Mouse (Mus musculus): ENCODE measurements at regions not wholly inside any gene's neighbourhood (a gene's known extent, or its start where the extent isn't known, plus 50 kb on each side); places are given as distances from the start of the nearest gene placed in this dataset.

GRCm38 (mm10) chr7:82921722-82922121, 54.6 kb downstream of the Mex3b start:
- Histone ChIP-seq H3K4me2 (replicated peaks; ENCODE audit: low read depth, low read length) (no peak overlapping the region), H3K4me1 (ENCODE audit: insufficient read depth, low read depth, low read length) (no peaks in the 10 kb centered on the region), H3K27ac (ENCODE audit: low read length) (no peak overlapping the region), H3K36me3 (ENCODE audit: insufficient read depth, low read length) (no peaks in the 10 kb centered on the region), H3K9me3 (ENCODE audit: low read length) (no peaks in the 10 kb centered on the region), H3K4me3 (ENCODE audit: low read depth, low read length) (no peak overlapping the region), H3K27me3 (replicated peaks; ENCODE audit: insufficient read depth, low read length) (no peaks in the 10 kb centered on the region), H3K9ac (replicated peaks; ENCODE audit: low read depth) (no peak overlapping the region)
- no peak for ATAC-seq
- DNase-seq (ENCODE audit: low spot score) = no peak
- WGBS = 56% methylated on average over 5 of the region's 5 CpGs
- no peak for TF ChIP-seq EP300 (IDR thresholded peaks at IDR 0.05)
- no peak for TF ChIP-seq CTCF (IDR thresholded peaks at IDR 0.05)

GRCm38 (mm10) chr7:82923220-82924071, 56.3 kb downstream of the Mex3b start:
- DNase-seq (ENCODE audit: low spot score) (peak; percentile 15), ATAC-seq (no peak)
- H3K4me1 ChIP-seq (ENCODE audit: insufficient read depth, low read depth, low read length) = no peaks in the 10 kb centered on the region
- no peaks in the 10 kb centered on the region for H3K27me3 ChIP-seq (replicated peaks; ENCODE audit: insufficient read depth, low read length)
- H3K4me2 ChIP-seq (replicated peaks; ENCODE audit: low read depth, low read length) = no peak overlapping the region
- H3K36me3 ChIP-seq (ENCODE audit: insufficient read depth, low read length) = no peaks in the 10 kb centered on the region
- no peaks in the 10 kb centered on the region for H3K9me3 ChIP-seq (ENCODE audit: low read length)
- no peak overlapping the region for H3K27ac ChIP-seq (ENCODE audit: low read length)
- WGBS = 56% methylated on average over 11 of the region's 11 CpGs
- H3K4me3 ChIP-seq (ENCODE audit: low read depth, low read length) = no peak overlapping the region
- TF ChIP-seq CTCF (IDR thresholded peaks at IDR 0.05) (no peak), EP300 (IDR thresholded peaks at IDR 0.05) (no peak)
- no peak overlapping the region for H3K9ac ChIP-seq (replicated peaks; ENCODE audit: low read depth)

- 57% methylated on average over 3 of the region's 3 CpGs for WGBS
- Histone ChIP-seq H3K9ac (replicated peaks; ENCODE audit: low read depth) (no peak overlapping the region), H3K27me3 (replicated peaks; ENCODE audit: insufficient read depth, low read length) (no peaks in the 10 kb centered on the region), H3K9me3 (ENCODE audit: low read length) (no peaks in the 10 kb centered on the region), H3K4me1 (ENCODE audit: insufficient read depth, low read depth, low read length) (no peaks in the 10 kb centered on the region), H3K4me2 (replicated peaks; ENCODE audit: low read depth, low read length) (no peak overlapping the region), H3K36me3 (ENCODE audit: insufficient read depth, low read length) (no peaks in the 10 kb centered on the region), H3K27ac (ENCODE audit: low read length) (no peak overlapping the region), H3K4me3 (ENCODE audit: low read depth, low read length) (no peak overlapping the region)
- ATAC-seq = no peak
- TF ChIP-seq CTCF (IDR thresholded peaks at IDR 0.05) (no peak), EP300 (IDR thresholded peaks at IDR 0.05) (no peak)
- DNase-seq (ENCODE audit: low spot score) = no peak
Observed at GRCm38 (mm10) chr7:82924092-82924491, 57.0 kb downstream of the Mex3b start.

- TF ChIP-seq CTCF (IDR thresholded peaks at IDR 0.05) (no peak), EP300 (IDR thresholded peaks at IDR 0.05) (no peak)
- no peak overlapping the region for H3K4me3 ChIP-seq (ENCODE audit: low read depth, low read length)
- no peaks in the 10 kb centered on the region for H3K36me3 ChIP-seq (ENCODE audit: insufficient read depth, low read length)
- H3K9ac ChIP-seq (replicated peaks; ENCODE audit: low read depth) = no peak overlapping the region
- 49% methylated on average over 3 of the region's 3 CpGs for WGBS
- no peak overlapping the region for H3K4me2 ChIP-seq (replicated peaks; ENCODE audit: low read depth, low read length)
- H3K27me3 ChIP-seq (replicated peaks; ENCODE audit: insufficient read depth, low read length) = no peaks in the 10 kb centered on the region
- H3K4me1 ChIP-seq (ENCODE audit: insufficient read depth, low read depth, low read length) = no peaks in the 10 kb centered on the region
- DNase-seq (ENCODE audit: low spot score) = no peak
- no peaks in the 10 kb centered on the region for H3K9me3 ChIP-seq (ENCODE audit: low read length)
- no peak overlapping the region for H3K27ac ChIP-seq (ENCODE audit: low read length)
- ATAC-seq = no peak
Observed at GRCm38 (mm10) chr7:82938311-82938710, 71.2 kb downstream of the Mex3b start.

- Histone ChIP-seq H3K4me3 (ENCODE audit: low read depth, low read length) (no peak overlapping the region), H3K4me1 (ENCODE audit: insufficient read depth, low read depth, low read length) (no peaks in the 10 kb centered on the region), H3K36me3 (ENCODE audit: insufficient read depth, low read length) (no peaks in the 10 kb centered on the region), H3K27me3 (replicated peaks; ENCODE audit: insufficient read depth, low read length) (no peaks in the 10 kb centered on the region), H3K9ac (replicated peaks; ENCODE audit: low read depth) (no peak overlapping the region), H3K27ac (ENCODE audit: low read length) (no peak overlapping the region), H3K4me2 (replicated peaks; ENCODE audit: low read depth, low read length) (no peak overlapping the region), H3K9me3 (ENCODE audit: low read length) (no peaks in the 10 kb centered on the region)
- ATAC-seq = no peak
- no peak for TF ChIP-seq EP300 (IDR thresholded peaks at IDR 0.05)
- TF ChIP-seq CTCF (IDR thresholded peaks at IDR 0.05) = no peak
- DNase-seq (ENCODE audit: low spot score) = no peak
- 90% methylated on average over 11 of the region's 11 CpGs for WGBS
Observed at GRCm38 (mm10) chr7:82939536-82939935, 72.4 kb downstream of the Mex3b start.

DNA sequence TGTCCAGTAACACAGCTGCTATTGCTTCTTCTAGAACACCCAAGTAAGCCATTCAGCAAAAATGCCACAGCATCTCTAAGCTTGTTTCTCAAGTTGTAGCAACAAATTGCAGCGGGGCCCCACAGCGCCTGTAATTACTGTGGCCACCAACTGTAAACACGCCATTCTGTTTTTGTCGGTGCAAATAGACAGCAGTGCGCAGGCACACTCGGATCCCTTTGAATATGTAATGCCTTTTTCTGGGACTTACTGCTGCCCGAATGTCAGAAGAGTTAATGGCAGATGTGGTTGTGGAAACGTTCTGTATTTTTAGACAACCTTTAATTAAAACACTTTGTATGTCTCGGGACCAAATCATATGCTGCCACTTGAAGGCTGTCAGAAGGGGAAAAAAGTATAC, 76.2 kb downstream of the Mex3b start:
- Histone ChIP-seq H3K4me3 (ENCODE audit: low read depth, low read length) (no peak overlapping the region), H3K9me3 (ENCODE audit: low read length) (no peaks in the 10 kb centered on the region), H3K4me2 (replicated peaks; ENCODE audit: low read depth, low read length) (no peak overlapping the region), H3K27me3 (replicated peaks; ENCODE audit: insufficient read depth, low read length) (no peaks in the 10 kb centered on the region), H3K27ac (ENCODE audit: low read length) (no peak overlapping the region), H3K4me1 (ENCODE audit: insufficient read depth, low read depth, low read length) (no peaks in the 10 kb centered on the region), H3K9ac (replicated peaks; ENCODE audit: low read depth) (no peak overlapping the region), H3K36me3 (ENCODE audit: insufficient read depth, low read length) (no peaks in the 10 kb centered on the region)
- DNase-seq (ENCODE audit: low spot score) = peak; percentile 9
- no peak for ATAC-seq
- TF ChIP-seq EP300 (IDR thresholded peaks at IDR 0.05) = no peak
- peak; percentile 27; the same call in 1 of the 2 replicates for TF ChIP-seq CTCF (IDR thresholded peaks at IDR 0.05)
- 57% methylated on average over 9 of the region's 9 CpGs for whole genome bisulfite sequencing
